Mouse (Mus musculus) neural tube, embryonic 13.5 days (tissue): ENCODE results near the gene Stbd1. TPM values are rescaled to one million over a fixed set of nuclear protein-coding genes. Genes with fewer than 3 reads are reported as not detected.

Experiments used
- ATAC-seq: fragments of 200-750 bp; cut with Nextera tagmentation; 2 replicates; pipeline ENCODE4 v1.8.0; 2017; ENCODE audit warnings: low read depth, mild to moderate bottlenecking, moderate TSS enrichment, moderate library complexity
- H3K27ac ChIP-seq: fragments of 300-500 bp; sonication (generic); replicated peaks from 2 replicates; pipeline ENCODE4 v1.5.1; 2015; ENCODE audit warnings: moderate library complexity, mild to moderate bottlenecking, inconsistent platforms
- H3K27me3 ChIP-seq: fragments of 300-500 bp; sonication (generic); 2 replicates; pipeline ENCODE4 v1.6.1; 2015; ENCODE audit warnings: mild to moderate bottlenecking, inconsistent platforms
- H3K36me3 ChIP-seq: fragments of 300-500 bp; sonication (generic); 2 replicates; pipeline ENCODE4 v1.6.1; 2015; ENCODE audit warnings: mild to moderate bottlenecking, inconsistent platforms
- H3K4me1 ChIP-seq: fragments of 300-500 bp; sonication (generic); replicated peaks from 2 replicates; pipeline ENCODE4 v1.6.1; 2015; ENCODE audit warnings: inconsistent platforms
- H3K4me2 ChIP-seq: fragments of 300-500 bp; sonication (generic); 2 replicates; pipeline ENCODE4 v1.6.1; 2015; ENCODE audit warnings: inconsistent platforms, mild to moderate bottlenecking, moderate library complexity
- H3K4me3 ChIP-seq: fragments of 300-500 bp; sonication (generic); 2 replicates; pipeline ENCODE4 v1.5.1; 2015; ENCODE audit warnings: mild to moderate bottlenecking, inconsistent platforms
- H3K9ac ChIP-seq: fragments of 300-500 bp; sonication (generic); 2 replicates; pipeline ENCODE4 v1.6.1; 2015; ENCODE audit warnings: moderate library complexity, mild to moderate bottlenecking, inconsistent platforms
- H3K9me3 ChIP-seq: fragments of 300-500 bp; sonication (generic); 2 replicates; pipeline ENCODE4 v1.6.1; 2016; ENCODE audit warnings: inconsistent platforms
- WGBS: fragments of 180-500 bp; shearing (Covaris S2); methylation state at CpG from one replicate; pipeline ENCODE4 v1.1.7; 2015; 5-methylcytosine and 5-hydroxymethylcytosine counted together
- polyA plus RNA-seq: library from polyadenylated mRNA; unstranded; fragments of >200 nt; fragmentation: Nextera tagmentation; extraction: Ambion mirVana; gene quantifications from 2 replicates; pipeline ENCODE4 v1.2.1, GENCODE M21; 2015

Gene Stbd1
- polyA plus RNA-seq, 1 experiment from 2014 or later: 10.4 TPM

- Histone ChIP-seq H3K27me3 (peaks cover 7% of the 10 kb centered on the region), H3K9ac (no peak overlapping the region), H3K4me2 (no peak overlapping the region), H3K4me3 (no peak overlapping the region), H3K9me3 (no peaks in the 10 kb centered on the region), H3K4me1 (no peaks in the 10 kb centered on the region), H3K27ac (no peak overlapping the region), H3K36me3 (no peaks in the 10 kb centered on the region)
- no peak for ATAC-seq
- WGBS: 89% methylated on average over 8 of the region's 8 CpGs
Measured at GRCm38 (mm10) chr5:92596865-92597264, 6.0 kb upstream of the Stbd1 start.

GRCm38 (mm10) chr5:92599030-92599429 lies 3.8 kb upstream of the Stbd1 start:
- Histone ChIP-seq H3K9ac (no peak overlapping the region), H3K36me3 (no peaks in the 10 kb centered on the region), H3K4me3 (no peak overlapping the region), H3K4me1 (peaks cover 5% of the 10 kb centered on the region; the same call in 1 of the 2 replicates), H3K27ac (no peak overlapping the region), H3K27me3 (peaks cover 16% of the 10 kb centered on the region), H3K9me3 (no peaks in the 10 kb centered on the region), H3K4me2 (no peak overlapping the region)
- ATAC-seq: no peak
- WGBS: 88% methylated on average over 10 of the region's 10 CpGs

GRCm38 (mm10) chr5:92604452-92605247 lies 1.8 kb downstream of the Stbd1 start:
- Histone ChIP-seq H3K4me3 (no peak overlapping the region), H3K36me3 (no peaks in the 10 kb centered on the region), H3K27me3 (peaks cover 18% of the 10 kb centered on the region), H3K4me2 (no peak overlapping the region), H3K27ac (no peak overlapping the region), H3K4me1 (peaks cover 5% of the 10 kb centered on the region; the same call in 1 of the 2 replicates), H3K9me3 (no peaks in the 10 kb centered on the region), H3K9ac (no peak overlapping the region)
- 69% methylated on average over 10 of the region's 10 CpGs for WGBS
- ATAC-seq: no peak

GRCm38 (mm10) chr5:92607492-92608229 lies 4.8 kb downstream of the Stbd1 start:
- Histone ChIP-seq H3K9me3 (no peaks in the 10 kb centered on the region), H3K36me3 (no peaks in the 10 kb centered on the region), H3K27me3 (peaks cover 9% of the 10 kb centered on the region; the same call in 1 of the 2 replicates), H3K4me1 (peaks cover 5% of the 10 kb centered on the region; the same call in 1 of the 2 replicates), H3K4me3 (no peak overlapping the region), H3K9ac (no peak overlapping the region), H3K4me2 (no peak overlapping the region), H3K27ac (no peak overlapping the region)
- WGBS: 87% methylated on average over 5 of the region's 5 CpGs
- no peak for ATAC-seq

- Histone ChIP-seq H3K27ac (no peak overlapping the region), H3K9me3 (no peaks in the 10 kb centered on the region), H3K9ac (no peak overlapping the region), H3K36me3 (no peaks in the 10 kb centered on the region), H3K4me1 (no peaks in the 10 kb centered on the region), H3K4me2 (no peak overlapping the region), H3K4me3 (no peak overlapping the region), H3K27me3 (no peaks in the 10 kb centered on the region)
- 91% methylated on average over 4 of the region's 4 CpGs for WGBS
- no peak for ATAC-seq
Measured at GRCm38 (mm10) chr5:92612756-92613155, 9.9 kb downstream of the Stbd1 start.

- Histone ChIP-seq H3K9me3 (0 out of 2 replicates have a peak, but pooled peaks cover 6% of the 10 kb centered on the region), H3K27me3 (no peaks in the 10 kb centered on the region), H3K36me3 (no peaks in the 10 kb centered on the region), H3K4me1 (no peaks in the 10 kb centered on the region), H3K9ac (no peak overlapping the region), H3K27ac (no peak overlapping the region), H3K4me2 (no peak overlapping the region), H3K4me3 (no peak overlapping the region)
- ATAC-seq: no peak
- 76% methylated on average over 5 of the region's 5 CpGs for WGBS
Measured at GRCm38 (mm10) chr5:92621883-92622282, 19.0 kb downstream of the Stbd1 start.

- H3K27ac ChIP-seq: no peak overlapping the region
- WGBS: 89% methylated on average over 7 of the region's 7 CpGs
- no peak for ATAC-seq
- no peaks in the 10 kb centered on the region for H3K4me1 ChIP-seq
- 0 out of 2 replicates have a peak, but pooled peaks cover 6% of the 10 kb centered on the region for H3K9me3 ChIP-seq
- no peaks in the 10 kb centered on the region for H3K27me3 ChIP-seq
- H3K4me3 ChIP-seq: no peak overlapping the region
- H3K36me3 ChIP-seq: no peaks in the 10 kb centered on the region
- H3K4me2 ChIP-seq: no peak overlapping the region
- H3K9ac ChIP-seq: no peak overlapping the region
Measured at GRCm38 (mm10) chr5:92627896-92628295, 25.1 kb downstream of the Stbd1 start.

- no peaks in the 10 kb centered on the region for H3K9me3 ChIP-seq
- no peaks in the 10 kb centered on the region for H3K36me3 ChIP-seq
- no peak overlapping the region for H3K4me3 ChIP-seq
- no peaks in the 10 kb centered on the region for H3K27me3 ChIP-seq
- H3K27ac ChIP-seq: no peak overlapping the region
- no peaks in the 10 kb centered on the region for H3K4me1 ChIP-seq
- no peak overlapping the region for H3K9ac ChIP-seq
- no peak overlapping the region for H3K4me2 ChIP-seq
- no peak for ATAC-seq
- 65% methylated on average over 4 of the region's 4 CpGs for WGBS
Measured at GRCm38 (mm10) chr5:92633526-92633925, 30.7 kb downstream of the Stbd1 start.

- Histone ChIP-seq H3K4me1 (no peaks in the 10 kb centered on the region), H3K9me3 (no peaks in the 10 kb centered on the region), H3K4me3 (no peak overlapping the region), H3K4me2 (no peak overlapping the region), H3K27ac (no peak overlapping the region), H3K9ac (no peak overlapping the region), H3K27me3 (no peaks in the 10 kb centered on the region), H3K36me3 (no peaks in the 10 kb centered on the region)
- ATAC-seq: no peak
- WGBS: 82% methylated on average over 3 of the region's 3 CpGs
Measured at GRCm38 (mm10) chr5:92634916-92635315, 32.1 kb downstream of the Stbd1 start.

GRCm38 (mm10) chr5:92635891-92636290 lies 33.0 kb downstream of the Stbd1 start:
- 87% methylated on average over 5 of the region's 5 CpGs for WGBS
- H3K36me3 ChIP-seq: no peaks in the 10 kb centered on the region
- H3K27me3 ChIP-seq: no peaks in the 10 kb centered on the region
- H3K4me3 ChIP-seq: no peak overlapping the region
- H3K4me2 ChIP-seq: no peak overlapping the region
- no peak overlapping the region for H3K9ac ChIP-seq
- no peak for ATAC-seq
- no peak overlapping the region for H3K27ac ChIP-seq
- no peaks in the 10 kb centered on the region for H3K4me1 ChIP-seq
- H3K9me3 ChIP-seq: no peaks in the 10 kb centered on the region

- Histone ChIP-seq H3K4me1 (no peaks in the 10 kb centered on the region), H3K4me3 (no peak overlapping the region), H3K27me3 (no peaks in the 10 kb centered on the region), H3K27ac (no peak overlapping the region), H3K9me3 (no peaks in the 10 kb centered on the region), H3K9ac (no peak overlapping the region), H3K36me3 (no peaks in the 10 kb centered on the region), H3K4me2 (no peak overlapping the region)
- ATAC-seq: no peak
- WGBS: 90% methylated on average over 3 of the region's 3 CpGs
Measured at GRCm38 (mm10) chr5:92640861-92641260, 38.0 kb downstream of the Stbd1 start.
